Mouse (Mus musculus): ENCODE measurements at regions not wholly inside any gene's neighbourhood (a gene's known extent, or its start where the extent isn't known, plus 50 kb on each side); places are given as distances from the start of the nearest gene placed in this dataset.
A peak's percentile ranks its signal among the peaks of the same experiment; 100 is the strongest.

DNA sequence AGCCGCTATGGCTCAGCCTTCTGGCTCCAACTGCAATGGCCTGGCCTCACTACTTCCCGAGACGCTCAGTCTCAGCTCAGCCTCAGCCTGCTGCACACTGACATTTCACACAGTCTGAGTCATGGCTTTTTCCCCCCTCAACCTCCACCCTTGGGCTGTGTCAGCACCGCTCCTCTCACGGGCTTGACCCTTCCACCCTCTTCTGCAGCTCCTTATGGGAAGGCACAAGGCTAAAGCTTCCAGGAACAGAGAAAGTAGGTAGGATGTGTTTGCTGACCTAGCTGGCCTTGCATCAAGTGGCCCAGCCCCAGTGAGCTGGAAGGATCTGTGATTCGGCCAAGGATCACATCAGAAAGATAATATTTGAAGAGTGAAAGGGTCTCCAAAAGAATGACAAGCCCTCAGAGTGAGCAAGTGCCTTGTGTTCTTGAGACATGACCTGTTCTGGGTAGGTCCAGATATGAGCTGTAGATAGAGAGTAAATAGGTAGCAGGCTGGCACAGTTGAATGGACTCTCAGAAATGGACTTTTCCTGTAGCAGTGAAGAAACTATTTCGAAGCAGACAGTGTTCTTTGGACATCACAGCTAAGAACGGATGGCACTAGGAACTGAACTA is 192.9 kb upstream of the Usp24 start:
- no peak for DNase-seq

DNA sequence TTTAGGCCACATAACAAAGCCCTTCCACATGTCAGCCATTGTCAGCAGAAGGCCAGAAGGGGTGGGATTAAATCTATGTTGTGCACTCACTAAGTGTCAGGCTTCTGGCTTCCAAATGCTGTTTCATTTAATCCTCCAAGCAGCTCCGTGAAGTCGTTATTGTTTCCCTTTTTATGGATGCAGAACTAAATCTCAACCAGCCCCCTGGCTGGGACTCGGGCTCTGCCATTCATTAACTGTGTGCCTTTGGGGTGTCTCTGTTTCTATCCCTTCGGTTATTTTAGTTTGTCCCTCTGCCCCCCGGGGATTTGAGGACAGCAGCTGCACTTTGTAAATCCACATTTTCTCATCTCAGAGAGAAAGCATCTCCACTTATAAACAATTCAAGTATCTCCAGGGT is 188.8 kb upstream of the Usp24 start:
- DNase-seq = no peak

DNA sequence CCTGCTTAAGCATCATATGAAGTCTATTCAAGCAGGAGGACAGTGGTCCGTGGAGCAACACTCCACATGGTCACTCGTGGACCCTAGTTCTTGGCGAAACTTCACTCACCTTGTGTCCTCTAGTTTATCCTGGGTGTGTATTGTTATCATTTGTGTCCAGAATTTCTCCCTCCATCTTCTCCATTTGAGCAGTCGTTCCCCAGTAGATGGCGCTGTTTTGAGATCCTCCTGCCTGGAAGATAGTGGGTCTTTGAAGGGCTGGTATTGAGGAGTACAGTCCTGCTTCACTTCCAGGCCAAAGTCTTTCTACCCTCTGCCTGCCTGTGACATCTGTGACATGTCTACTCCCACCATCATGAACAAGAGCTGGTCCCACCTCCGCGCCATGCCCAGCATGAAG is 188.4 kb upstream of the Usp24 start:
- peak; percentile 14 for DNase-seq

DNA sequence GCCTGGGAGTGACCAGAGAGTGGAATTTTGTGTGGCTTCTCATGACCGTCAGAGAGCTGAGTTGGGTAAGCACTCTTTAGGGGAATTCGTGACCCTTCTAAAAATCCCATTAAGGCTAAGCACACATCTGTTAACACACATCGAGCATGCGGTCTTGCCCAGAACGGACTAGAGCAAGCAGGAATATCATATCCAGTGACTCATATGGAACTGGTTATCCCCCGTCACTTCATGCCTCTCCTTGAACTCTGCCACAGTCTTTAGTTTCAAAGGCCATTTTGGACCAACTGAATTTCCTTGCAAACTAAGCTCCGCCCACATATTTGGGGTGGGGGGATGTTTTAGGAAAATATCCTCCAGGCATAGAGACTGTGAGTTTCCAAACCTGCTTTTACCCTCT is 186.7 kb upstream of the Usp24 start:
- no peak for DNase-seq

DNA sequence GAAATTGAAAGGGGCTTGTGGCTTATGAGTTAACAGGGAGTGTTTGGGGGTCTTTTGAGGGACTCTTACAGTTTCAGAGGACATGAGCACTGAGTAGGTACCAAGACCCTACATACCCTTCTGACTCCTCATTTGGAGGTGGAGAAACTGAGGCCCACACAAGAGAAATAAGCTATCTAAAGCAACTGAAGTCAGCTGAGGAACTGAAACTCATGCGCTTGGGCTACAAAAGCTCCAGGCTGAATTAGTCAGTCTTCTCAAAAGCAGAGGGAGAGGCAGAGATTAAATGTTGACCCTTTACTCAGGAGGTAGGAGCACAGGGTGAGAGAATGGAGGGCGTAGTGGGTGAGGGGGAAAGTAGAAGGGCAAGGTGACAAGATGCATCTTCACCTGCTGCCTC is 186.2 kb upstream of the Usp24 start:
- no peak for DNase-seq

DNA sequence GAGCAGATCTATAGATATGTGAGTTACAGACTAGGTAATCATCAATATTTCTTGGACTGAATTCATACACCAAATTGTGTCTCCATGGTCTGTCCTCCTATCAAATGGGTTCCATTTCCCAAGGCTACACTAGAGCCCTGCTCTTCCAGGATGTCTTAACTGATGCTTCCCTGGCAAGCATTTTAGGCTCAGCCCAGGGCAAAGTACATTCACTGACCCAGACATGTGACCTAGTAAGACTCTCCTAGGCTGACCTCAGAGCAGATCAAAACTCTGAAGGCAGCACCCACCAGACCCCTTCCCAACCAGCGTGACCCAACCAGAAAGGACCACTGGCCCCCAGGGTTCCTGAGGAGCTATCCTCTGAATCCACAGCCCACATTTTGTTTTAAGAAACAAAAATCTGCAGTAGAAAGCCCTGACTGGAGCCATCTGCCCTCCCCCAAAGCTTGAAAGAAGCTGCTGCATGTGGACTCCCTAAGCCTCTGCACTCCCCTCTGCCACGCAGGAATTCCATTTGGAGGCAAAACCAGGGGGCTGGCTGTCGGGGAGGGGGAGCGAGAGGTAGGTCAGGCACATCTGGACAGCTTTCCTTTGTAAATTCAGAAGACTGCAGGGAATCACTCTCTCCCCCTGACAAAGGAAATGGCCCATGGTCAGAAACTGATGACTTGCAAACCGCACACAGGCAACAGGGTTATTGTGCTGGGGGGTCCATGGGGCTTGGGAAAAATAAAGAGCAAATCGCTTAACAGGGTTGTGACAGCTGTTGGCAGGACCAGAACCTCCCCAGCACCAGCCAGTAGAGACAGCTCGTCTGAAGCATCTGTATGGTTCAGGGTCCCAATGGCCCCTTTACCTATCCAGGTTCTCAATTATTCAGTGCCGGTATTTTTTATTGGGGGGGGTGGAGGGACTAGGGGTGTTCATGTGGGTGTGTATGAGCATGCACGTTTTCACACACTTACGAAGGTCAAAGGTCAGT is 182.0 kb upstream of the Usp24 start:
- no peak for DNase-seq

DNA sequence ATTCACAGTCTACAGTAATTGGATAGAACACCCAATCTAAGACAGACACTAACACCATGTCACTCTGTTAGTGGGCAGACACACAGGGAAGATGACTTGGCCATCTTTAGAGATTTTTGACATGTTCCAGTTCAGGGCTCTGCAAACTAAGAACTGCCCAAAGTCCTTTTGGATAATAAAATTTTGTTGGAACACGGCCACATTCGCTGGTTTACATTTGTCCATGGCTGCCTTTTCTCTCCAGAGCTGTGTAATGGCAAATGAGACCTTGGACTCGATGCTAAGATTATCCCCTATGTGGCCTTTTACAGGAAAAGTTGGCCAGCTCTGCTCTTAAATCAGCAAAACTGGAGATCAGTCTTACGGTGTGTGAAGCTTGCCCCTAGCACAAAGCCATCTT is 173.3 kb upstream of the Usp24 start:
- no peak for DNase-seq

DNA sequence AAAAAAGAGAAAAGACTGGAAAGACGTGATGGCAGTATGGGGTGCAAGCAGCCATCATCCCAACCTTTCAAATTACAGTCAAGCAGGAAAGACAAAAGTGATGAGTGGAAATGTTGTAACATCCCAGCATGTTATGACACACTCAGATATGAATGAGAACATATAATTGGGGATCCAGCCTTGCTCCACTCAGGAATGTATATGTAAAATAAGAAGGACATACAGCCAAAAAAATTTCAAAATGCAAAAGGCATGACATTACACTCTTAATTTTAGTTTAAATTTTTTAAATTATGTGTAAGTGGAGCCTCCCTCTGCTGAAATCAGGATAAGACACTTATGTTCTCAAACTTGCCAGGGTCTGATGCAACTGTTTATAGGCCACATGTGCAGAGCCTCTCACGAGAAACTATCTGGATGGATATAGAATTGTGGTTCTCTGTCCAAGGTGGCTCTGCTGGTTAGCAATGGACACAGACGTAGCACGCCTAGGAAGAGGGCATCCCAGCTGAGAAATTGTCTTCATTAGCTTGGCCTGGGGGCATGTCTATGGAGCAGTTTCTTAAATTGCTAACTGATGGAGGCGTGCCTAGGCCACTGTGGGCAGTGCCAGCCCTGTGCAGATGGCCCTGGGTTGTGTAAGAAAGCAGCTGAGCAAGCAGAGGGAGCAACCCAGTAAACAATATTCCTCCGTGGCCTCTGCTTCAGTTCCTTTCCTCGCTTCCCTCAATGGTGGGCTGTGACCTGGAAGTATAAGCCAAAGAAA is 171.5 kb upstream of the Usp24 start:
- DNase-seq = no peak

DNA sequence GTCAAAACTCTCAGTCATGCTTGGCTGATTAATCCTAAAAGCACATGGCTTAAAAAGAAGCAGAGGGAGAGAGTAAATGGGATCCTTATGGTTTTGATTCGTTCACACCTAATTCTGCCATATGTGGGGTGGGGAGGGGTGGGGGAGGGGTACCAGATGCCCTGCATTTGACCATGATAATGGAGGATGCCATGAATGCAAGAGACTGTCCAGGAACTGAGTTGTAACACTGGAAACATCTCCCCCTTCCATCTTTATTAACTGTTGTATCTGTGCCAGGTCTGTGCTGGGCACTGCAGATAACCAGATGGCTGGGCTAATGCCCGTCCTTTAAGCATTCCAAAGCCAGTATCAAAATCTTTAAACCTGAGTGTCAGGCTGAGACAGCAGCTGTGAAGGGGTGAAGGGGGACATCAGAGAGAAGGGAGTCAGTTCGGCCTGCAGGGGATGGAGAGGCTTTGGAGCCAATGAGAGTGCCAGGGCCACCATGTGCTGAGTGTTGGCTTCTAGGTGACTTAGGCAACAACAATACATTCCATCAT is 169.0 kb upstream of the Usp24 start:
- no peak for DNase-seq

DNA sequence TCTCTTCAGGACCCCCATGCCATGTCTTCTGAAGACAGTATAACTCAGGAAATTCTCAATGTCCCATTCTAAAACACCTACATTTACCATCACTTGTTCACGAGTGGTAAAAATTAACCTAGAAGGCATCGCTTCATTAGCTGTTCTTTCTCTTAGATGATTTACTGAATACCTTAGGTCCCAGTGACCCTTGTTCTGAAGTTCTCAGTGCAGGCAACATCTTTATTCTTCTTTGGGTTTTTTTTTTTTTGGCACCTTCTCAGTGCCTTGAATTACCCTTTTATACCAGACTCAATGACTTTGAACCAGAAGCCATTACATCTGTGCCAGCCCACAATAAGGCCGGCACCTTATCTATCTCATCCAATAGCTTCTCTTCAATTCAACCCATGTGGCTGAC is 167.1 kb upstream of the Usp24 start:
- no peak for DNase-seq

DNA sequence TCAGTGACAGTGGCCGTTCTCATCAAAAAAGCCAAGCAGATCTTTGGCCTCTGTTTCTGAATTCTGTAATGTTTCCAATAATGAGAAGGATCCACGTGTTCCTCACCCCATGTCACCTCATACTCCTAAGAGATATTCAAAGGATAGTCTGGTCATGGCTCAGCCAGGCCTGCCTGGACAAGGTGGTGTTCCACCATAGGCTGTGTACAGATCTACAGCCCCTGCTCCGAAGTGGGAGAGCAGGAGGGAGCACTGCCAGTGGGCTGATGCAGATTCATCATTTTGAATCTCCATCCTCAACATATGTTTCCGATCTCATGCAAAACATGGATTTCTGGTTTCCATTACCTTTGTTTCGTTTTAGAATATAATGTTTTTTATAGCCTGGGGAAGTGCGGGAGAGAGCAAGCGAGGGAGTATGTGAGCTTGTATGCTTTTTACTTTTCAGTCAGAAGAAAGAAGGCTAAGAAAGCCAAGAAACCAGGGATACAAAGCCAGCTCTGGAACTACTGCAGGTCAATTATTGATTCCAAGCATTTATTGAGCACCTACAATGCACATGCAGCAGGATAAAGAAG is 166.5 kb upstream of the Usp24 start:
- DNase-seq = no peak

DNA sequence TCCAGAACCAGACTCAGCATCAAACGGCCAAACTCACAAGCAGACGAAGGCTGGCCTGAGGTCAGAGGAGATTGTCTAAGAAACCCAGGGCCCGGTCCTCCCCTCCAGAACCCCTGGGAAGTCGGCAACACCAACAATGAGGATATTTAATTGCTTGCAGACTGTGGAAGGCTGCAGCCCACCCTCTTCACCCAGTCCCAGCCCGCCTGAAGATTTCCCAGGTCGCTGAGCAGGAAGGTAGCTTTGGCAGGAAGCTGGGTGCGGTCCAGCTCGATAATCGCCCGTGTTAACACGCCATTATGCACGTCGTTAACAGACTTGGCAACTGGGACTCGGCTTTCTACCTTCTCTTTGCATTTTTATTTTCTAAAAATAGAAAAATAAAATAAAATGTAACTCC is 165.2 kb upstream of the Usp24 start:
- no peak for DNase-seq

DNA sequence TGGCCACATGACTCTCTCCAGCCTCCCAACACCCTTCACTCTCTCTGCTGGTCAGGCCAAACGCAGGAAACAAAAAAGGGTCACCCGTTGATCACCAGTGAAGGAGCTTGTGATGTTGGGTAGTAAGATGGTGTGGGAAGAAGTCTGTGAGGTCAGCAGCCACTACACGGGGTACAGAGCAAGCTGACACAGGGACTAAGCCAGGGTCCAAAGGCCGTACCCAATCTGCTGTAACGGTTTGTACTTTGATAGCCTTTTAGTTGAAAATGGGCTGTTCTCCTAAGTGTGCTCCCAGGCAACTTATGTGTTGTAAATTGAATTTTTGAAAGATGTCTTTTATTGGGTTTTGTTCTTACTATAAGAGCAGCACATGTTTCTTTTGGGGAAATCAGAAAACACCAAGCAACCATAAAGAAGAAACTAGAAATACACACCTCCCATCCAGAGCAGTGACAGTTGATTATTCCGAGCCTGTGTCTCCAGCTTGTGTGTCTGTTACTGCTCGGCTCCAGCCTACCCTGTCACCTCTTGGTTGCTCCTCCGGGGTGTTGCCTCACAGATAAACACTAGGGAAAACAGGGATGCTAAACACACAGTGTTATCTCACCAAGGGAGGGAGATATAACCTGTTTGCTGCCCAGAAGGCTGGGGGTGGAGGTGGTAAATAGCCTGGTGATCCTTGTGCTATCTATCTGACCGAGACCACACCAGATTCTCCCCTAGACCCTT is 158.4 kb upstream of the Usp24 start:
- DNase-seq = no peak

DNA sequence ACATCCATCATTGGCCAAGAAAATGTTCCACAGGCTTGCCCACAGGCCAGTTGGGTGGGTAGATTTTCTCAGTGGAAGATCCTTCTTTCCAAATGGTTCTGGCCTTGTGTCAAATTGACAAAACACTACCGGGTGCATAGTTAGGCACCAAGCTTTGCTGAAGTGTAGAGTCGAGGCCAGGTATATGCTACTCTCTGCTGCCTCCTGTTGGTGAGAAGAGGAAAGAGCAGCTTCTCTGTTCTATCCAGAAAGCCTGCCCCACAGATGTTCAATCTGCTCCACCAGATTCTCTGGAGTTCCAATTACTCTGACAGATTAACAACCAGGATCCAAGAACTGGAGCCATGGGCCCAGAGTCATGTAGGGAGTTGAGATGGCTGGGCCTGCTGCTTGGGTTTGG is 154.4 kb upstream of the Usp24 start:
- DNase-seq = peak; percentile 1

DNA sequence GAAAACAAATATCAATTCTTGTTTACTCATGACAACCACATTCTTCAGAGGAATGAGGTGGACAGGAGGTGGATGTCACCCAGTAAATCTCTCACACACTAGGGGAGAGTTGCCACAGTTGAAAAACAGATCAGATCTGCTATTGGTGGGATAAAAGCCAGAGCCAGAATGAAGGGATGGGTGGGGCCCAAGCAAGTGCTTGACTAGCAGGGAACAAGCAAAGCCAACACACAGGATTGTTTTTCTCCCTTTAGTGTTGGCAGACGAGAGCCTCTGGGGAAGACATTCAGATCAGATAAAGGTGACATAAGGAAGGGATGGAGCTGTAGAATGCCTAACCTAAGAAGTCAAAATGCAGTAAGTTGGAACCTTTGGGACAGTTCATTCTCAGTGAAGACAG is 153.5 kb upstream of the Usp24 start:
- DNase-seq = no peak

DNA sequence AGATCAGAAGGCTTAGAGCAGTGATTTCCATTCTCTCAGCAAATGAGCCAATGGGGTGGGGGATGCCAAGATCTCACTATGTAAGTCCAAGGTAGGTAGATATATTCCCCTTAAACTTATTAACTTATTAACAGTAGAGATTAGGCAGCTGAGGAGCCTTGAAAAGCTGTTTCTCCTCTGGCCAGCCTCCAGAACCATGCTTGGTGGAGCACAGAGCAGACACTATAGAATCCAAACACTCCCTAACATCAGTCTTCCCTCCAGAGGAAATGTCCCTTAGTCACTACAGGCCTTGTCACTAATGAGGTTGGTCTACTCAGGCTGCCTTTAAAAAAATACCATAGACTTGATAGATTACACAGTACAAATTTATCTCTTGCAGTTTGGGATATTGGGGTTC is 152.8 kb upstream of the Usp24 start:
- DNase-seq = no peak

DNA sequence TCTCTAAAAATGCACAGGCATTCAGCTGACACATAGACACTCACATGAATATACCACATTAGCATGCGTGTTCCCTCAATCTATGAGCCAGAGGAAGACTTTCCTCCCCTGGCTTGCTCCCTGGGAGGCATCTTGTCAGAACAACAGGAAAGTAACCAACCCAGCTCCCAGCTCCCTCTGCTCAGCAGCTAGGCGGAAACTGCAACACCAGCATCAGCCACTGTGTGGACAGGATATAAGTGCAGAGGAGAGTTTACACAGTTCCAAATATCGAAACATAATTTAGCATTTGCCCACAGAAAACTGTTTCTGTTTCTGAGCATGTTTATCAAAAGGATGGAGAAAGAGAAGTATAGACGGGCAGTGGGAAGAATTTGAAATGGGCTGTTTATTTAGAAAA is 148.3 kb upstream of the Usp24 start:
- DNase-seq = no peak

DNA sequence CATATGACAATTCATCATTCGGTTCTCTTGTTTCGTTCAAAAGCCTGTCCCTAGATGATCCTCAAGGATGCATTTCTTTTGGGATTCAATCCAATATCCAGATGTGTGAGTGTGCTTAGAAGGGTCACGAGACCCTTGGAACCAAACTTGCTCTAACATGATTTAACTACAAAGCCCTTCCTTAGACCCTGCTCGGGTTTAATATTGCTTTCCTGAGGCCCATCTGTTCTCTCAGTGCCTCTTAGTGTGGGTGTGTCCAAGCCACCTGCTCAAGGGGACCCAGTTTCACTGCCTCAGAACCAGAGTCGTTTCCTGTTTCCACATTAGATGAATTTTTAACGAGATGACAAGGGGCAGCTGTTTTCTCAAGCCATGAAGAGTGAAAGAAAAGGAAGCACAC is 147.3 kb upstream of the Usp24 start:
- no peak for DNase-seq

DNA sequence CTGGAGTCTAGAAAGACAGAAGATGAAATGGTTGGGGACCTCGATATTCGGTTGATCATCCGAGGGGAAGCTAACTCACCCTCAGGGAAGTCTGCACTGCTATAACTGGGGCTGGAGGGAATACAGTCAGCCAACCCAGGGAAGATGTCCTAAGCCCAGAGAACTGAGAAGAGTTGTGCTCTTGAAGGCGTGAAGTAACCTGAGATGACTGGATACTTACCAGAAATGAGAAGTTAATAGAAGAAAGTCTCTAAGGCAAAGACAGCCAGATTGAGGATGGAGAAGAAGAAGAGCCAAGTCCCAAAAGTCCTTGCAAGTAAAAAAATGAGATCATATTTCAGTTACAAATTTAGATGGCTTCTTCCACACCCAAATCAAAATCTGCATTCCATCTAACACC is 146.5 kb upstream of the Usp24 start:
- no peak for DNase-seq

DNA sequence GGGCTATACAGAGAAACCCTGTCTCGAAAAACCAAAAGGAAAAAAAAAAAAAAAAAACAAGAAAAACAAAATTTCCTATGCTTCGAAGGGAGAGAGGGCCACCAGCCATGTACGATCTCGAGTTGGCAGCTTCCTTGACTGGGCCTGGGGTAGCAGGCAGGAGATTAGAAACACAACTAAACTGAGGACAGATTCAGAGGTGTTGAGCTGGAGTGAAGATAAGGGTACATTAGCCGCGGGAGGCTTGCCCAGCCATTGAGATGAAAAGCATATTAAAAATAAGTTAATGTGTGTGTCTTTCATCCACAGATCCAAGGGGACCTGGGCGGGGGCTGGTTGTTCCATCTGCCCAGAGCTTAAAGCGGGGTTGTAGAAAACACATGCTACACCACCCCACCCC is 145.3 kb upstream of the Usp24 start:
- no peak for DNase-seq

DNA sequence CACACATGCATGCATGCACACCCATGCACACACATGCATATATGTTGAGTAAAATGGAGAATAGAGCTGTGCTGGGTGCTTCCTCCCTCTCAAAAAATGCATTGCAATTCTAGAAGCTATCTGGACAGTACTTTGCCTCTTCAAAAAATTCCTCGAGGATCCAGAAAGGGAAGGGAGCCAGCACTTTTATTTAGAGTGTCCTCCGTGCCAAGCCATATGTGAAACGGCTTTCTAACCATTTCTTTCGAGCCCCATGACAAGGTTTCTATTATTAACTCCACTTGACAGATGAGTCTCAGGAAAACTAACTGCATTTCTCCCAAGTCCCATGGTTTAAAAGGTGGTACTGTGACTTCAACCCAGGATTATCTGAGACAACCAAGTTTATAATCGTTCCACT is 140.7 kb upstream of the Usp24 start:
- no peak for DNase-seq

DNA sequence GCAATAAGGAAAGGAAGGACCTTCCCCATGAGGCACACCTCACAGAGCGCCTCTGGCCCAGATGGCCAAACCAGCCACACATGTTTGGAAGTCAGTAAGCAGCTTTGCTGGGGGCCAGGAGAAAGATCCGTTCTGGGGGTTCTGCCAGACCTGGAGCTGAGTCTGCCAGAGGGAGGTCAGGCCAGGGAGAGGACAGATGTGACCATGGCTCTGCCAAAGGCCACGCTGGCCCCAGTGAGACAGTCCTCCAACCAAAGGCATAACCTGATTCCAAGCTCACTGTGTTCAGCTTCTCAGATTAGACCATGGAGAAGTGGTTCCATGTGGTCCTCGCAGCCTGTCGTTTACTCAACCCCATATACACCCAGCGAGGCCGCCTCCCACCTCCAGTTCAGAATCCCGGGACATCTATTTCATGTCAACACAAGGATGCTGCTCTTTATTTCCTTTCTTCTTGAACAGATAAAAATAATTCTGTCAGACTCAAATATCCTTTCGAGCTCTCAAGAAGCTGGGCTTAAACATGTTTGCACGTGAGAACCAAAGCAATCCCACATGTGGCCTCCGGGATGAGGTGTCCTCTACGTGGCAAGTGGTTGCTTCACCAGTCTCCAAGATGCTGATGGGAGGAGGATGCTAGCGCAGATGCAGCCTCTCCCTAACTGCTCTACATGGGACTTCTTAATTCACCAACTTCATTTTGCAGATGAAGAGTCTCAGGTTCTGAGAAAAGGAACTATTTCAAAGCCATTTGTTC is 130.1 kb upstream of the Usp24 start:
- DNase-seq = no peak

Data from thymus, postnatal 25 days (tissue).